15 mouse cellular contexts compared by ENCODE assay signal in the genomic region with DNA sequence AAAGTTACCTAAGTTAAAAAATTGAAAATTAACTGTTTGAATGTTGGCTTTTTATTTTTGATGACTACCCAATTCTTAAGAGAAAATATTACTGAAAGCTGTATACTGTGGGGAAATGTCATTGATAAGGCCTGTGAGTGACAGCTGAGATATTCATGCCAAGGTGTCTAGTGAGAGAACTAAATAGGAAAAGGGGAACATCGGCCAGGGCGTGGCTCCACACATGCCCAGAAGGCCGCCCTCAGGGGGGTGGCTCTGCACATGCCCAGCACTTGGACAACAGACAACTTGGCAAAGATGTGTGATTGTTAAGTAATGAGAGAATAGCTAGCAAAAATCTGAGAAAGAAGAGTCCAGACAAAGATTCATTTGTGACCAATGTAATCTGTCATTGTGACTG.
DNase-seq lines count a peak whose midpoint lies in the region; ATAC-seq and TF ChIP-seq lines count a peak whose summit lies in the region.
"Had no signal": no experiment of that assay in that cellular context is flagged by ENCODE, and none has a peak within 500 bp of the region (broad histone marks: within the 10 kb centered on the region; RNA-seq: fewer than 3 reads in every experiment).

No protein-coding gene starts in this region.

- no peak overlapping the region for H3K4me2 ChIP-seq in heart, embryonic 12.5 days
- H3K4me2 ChIP-seq: hindbrain, embryonic 12.5 days had no signal

- peak; percentile 4 for DNase-seq in heart, adult 8-10 months (ENCODE audit: low spot score)
- peak; percentile 18 for DNase-seq in lung, postnatal 36 days
- DNase-seq in lung, adult 2 months = no peak
- peak; percentile 81 for DNase-seq in cerebellum, adult 8-10 months
- DNase-seq in MN1 (ENCODE audit: low spot score) = no peak
- no peak for DNase-seq in gastrocnemius, adult 2 months
- DNase-seq: gastrocnemius, postnatal 25 days; liver; lung, postnatal 14 days; thymus, postnatal 14 days had no signal

- no peak for ATAC-seq in heart, embryonic 12.5 days (ENCODE audit: insufficient number of reproducible peaks, low FRiP score)
- ATAC-seq: midbrain, embryonic 16.5 days had no signal

- no peak for TF ChIP-seq POLR2A in lung, adult 2 months (IDR thresholded peaks at IDR 0.05; ENCODE audit: borderline replicate concordance, extremely low read depth, low read depth, low read length)

- peaks cover 27% of the 10 kb centered on the region for H3K4me1 ChIP-seq in heart, embryonic 12.5 days (replicated peaks)
- H3K4me1 ChIP-seq in lung, adult 2 months (ENCODE audit: control insufficient read depth, insufficient read depth, low read length) = peaks cover 9% of the 10 kb centered on the region

- intact Hi-C loops in gastrocnemius, adult 2 months (cut with DNase I) = no loop called here

- H3K4me3 ChIP-seq in heart, embryonic 12.5 days = no peak overlapping the region
- H3K4me3 ChIP-seq in lung, adult 2 months (replicated peaks; ENCODE audit: extremely low read depth, low read depth, low read length) = no peak overlapping the region
- H3K4me3 ChIP-seq in gastrocnemius, adult 2 months = no peak overlapping the region
- H3K4me3 ChIP-seq: embryonic facial prominence, embryonic 10.5 days; hindbrain, embryonic 12.5 days had no signal

- H3K27ac ChIP-seq in heart, embryonic 12.5 days (ENCODE audit: poor library complexity, severe bottlenecking) = no peak overlapping the region
- H3K27ac ChIP-seq in gastrocnemius, adult 2 months = no peak overlapping the region
- H3K27ac ChIP-seq: embryonic facial prominence, embryonic 10.5 days; hindbrain, embryonic 12.5 days; kidney, postnatal 0 days had no signal

- H3K27me3 ChIP-seq in heart, embryonic 12.5 days (replicated peaks) = no peaks in the 10 kb centered on the region
- H3K27me3 ChIP-seq: hindbrain, embryonic 12.5 days had no signal

- no peak overlapping the region for H3K9ac ChIP-seq in heart, embryonic 12.5 days
- H3K9ac ChIP-seq: hindbrain, embryonic 12.5 days had no signal

- WGBS in heart, embryonic 12.5 days = 92% methylated on average over 3 of the region's 3 CpGs
- 62% methylated on average over 3 of the region's 3 CpGs for WGBS in lung, adult 2 months

- no peaks in the 10 kb centered on the region for H3K9me3 ChIP-seq in heart, embryonic 12.5 days (replicated peaks)
- H3K9me3 ChIP-seq: embryonic facial prominence, embryonic 10.5 days; hindbrain, embryonic 12.5 days had no signal

- no peak for TF ChIP-seq CTCF in lung, adult 2 months (IDR thresholded peaks at IDR 0.05; ENCODE audit: insufficient read depth, low read length)
- TF ChIP-seq CTCF in gastrocnemius, adult 2 months (IDR thresholded peaks at IDR 0.05) = no peak

- peaks cover 19% of the 10 kb centered on the region; the same call in 1 of the 2 replicates for H3K36me3 ChIP-seq in heart, embryonic 12.5 days
- H3K36me3 ChIP-seq: hindbrain, embryonic 12.5 days had no signal

Comparison
In these comparisons a context has a peak if more than half of its experiments do, and no peak if none do; other contexts are left out.
1. DNase-seq: peak in heart, adult 8-10 months (single experiment), lung, postnatal 36 days (single experiment) and cerebellum, adult 8-10 months (single experiment); none in lung, adult 2 months (single experiment), MN1 (single experiment) and gastrocnemius, adult 2 months (single experiment).